Mouse (Mus musculus) MEL (cell line): ENCODE measurements around the gene Tas2r102.

Experiments
- CTCF ChIP-seq, 3 experiments: IDR thresholded peaks in 2 of 3; conservative IDR thresholded peaks in 1 of 3; 2 replicates each; pipeline ENCODE4 v1.5.1; 2011 to 2012; ENCODE audit warnings: low read length in 3 of 3, low read depth in 2 of 3, mild to moderate bottlenecking in 2 of 3, improper control_type of control experiment in 1 of 3, inconsistent platforms in 1 of 3, mixed read lengths in 1 of 3, moderate library complexity in 1 of 3; ENCODE audit not compliant: control insufficient read depth in 1 of 3, insufficient read depth in 1 of 3, poor library complexity in 1 of 3, severe bottlenecking in 1 of 3
- POLR2AphosphoS5 ChIP-seq: IDR thresholded peaks from 2 replicates; pipeline ENCODE4 v1.6.1; 2012; ENCODE audit warnings: low read depth, borderline replicate concordance, mild to moderate bottlenecking, inconsistent platforms, low read length, moderate library complexity, mixed read lengths

- no peak for TF ChIP-seq CTCF (IDR thresholded peaks at IDR 0.05 in 2 of 3, conservative IDR thresholded peaks at IDR 0.05 in 1 of 3; ENCODE audit: control insufficient read depth in 1 of 3, insufficient read depth in 1 of 3, low read depth in 2 of 3, low read length in 3 of 3, poor library complexity in 1 of 3, severe bottlenecking in 1 of 3)
- no peak for TF ChIP-seq POLR2AphosphoS5
Measured at GRCm38 (mm10) chr6:132778062-132778461, 16.1 kb downstream of the Tas2r102 start, which contains the start of gene Tas2r136.
